Mouse (Mus musculus) brain, embryonic 14.5 days (tissue): ENCODE measurements around the gene Nsun2. TPM values are rescaled to one million over a fixed set of nuclear protein-coding genes. Genes with fewer than 3 reads are reported as not detected.
A peak's percentile ranks its signal among the peaks of the same experiment; 100 is the strongest.
"Not testable (repeated sequence)": the region's sequence is repeated elsewhere in the genome, so short reads cannot be mapped to it uniquely, and the experiment has no call there.

Experiments used
- DNase-seq: peaks from one replicate; pipeline ENCODE4 v3.0.0-alpha.2; 2011; ENCODE audit warnings: low read depth
- CTCF ChIP-seq: fragments of 200-500 bp; IDR thresholded peaks from 2 replicates; pipeline ENCODE4 v1.5.1; 2012; ENCODE audit warnings: inconsistent platforms, mild to moderate bottlenecking, moderate library complexity, borderline replicate concordance; ENCODE audit not compliant: insufficient read depth, insufficient read length; ENCODE audit errors: extremely low read depth
- POLR2A ChIP-seq: fragments of 200-500 bp; IDR thresholded peaks from 2 replicates; pipeline ENCODE4 v1.6.1; 2012; ENCODE audit warnings: mild to moderate bottlenecking, inconsistent platforms, borderline replicate concordance; ENCODE audit not compliant: poor library complexity, insufficient read depth, insufficient read length, severe bottlenecking; ENCODE audit errors: extremely low read depth
- polyA plus RNA-seq: library from polyadenylated mRNA; depleted of rRNA; stranded (reverse); fragments of >200 nt; gene quantifications from 2 replicates; pipeline ENCODE4 v1.2.3, GENCODE M21; 2012

The Nsun2 gene
- polyA plus RNA-seq, 1 experiment: 79.8 TPM

DNA sequence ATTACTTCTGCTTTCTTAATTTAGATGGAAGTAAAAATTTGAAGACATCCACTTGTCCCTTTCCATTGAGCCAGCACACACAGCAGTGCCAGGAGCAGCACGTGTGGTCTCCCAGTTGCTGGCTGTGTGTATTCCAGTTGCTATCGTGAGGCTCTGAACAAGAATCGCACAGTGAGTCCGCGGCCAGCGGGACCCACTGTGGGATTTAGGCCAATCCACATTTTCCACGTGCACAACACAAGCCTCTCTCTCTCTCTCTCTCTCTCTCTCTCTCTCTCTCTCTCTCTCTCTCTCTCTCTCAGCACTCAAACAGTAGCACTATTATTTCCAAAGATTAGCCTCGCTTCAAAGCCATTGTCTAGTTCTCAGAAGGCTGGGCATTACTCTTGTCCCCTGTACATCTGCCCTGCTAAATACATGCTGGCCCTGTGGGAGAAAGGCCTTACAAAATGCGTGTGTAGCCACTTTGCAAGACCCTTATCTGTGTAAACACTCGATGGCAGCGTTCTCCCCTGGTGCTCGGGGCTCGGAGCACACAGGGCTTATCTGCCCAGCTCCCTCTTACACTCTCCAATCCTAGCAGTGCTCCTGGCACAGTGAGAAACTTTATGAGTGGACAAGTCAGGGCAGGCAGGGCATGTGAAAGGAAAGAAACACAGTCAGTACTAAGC lies 25.9 kb downstream of the Nsun2 start:
- peak; percentile 65 for DNase-seq
- TF ChIP-seq POLR2A: no peak
- no peak for TF ChIP-seq CTCF

DNA sequence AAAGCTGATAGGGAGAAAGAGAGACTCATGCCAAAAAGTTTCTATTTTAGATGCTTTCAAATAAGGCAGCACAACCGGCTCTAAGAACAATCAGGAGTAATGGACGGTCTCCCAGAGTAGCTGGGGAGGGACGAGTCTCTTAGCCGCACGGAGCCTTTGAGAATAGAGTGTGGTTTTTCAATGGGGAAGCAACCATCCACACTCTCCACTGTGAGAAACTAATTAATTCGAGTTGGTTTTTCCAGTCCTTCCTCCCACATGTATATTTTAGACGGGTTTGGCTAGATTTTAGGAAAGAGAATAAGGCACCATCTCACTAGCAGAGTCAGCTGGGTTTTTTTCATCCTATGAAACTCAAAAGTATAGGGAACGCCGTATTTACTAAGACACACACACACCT lies 28.5 kb downstream of the Nsun2 start:
- TF ChIP-seq CTCF (no peak), POLR2A (no peak)
- DNase-seq: no peak

DNA sequence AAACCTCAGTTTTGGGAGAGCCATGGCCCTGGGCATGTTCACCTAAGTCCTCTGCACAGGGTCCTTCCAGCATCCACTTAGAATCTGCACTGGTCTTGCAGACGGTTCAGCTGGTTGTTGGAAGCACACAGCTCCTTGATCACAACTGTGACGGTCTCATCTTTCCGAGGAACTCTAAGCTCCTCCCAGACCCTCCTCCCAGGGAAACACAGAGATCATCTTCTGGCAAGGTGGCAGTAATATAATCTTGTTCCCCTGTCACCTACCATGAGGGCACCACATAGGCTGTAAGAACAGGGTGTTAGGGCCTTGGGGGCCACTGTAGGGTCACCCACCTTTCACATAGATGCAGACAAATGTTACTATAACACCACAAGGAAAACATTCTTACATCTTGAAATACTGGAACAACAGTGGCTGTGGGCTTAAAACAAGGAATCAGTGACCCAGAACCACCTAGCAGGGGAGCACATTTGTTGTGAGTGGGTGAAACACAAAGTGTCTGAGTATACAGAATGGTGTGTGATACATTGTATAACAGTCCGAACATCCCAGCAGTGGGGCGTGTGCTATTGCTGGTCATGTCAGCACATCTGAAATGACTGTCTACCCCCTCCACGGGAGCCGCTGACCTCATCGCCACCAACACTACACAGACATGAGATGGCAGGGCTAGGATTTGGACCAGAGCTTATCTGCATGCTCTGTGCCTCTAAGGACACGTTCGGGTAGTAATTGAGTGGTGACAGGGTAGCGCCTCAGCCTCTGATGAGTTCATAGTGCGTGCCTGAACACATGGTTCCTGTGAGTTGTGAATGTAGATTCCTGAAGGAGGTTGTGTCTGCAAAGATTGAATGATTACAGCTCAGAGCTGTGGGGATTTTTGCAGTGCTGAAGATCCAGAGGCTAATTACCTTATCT lies 29.4 kb downstream of the Nsun2 start:
- DNase-seq: no peak
- TF ChIP-seq CTCF: no peak
- no peak for TF ChIP-seq POLR2A

DNA sequence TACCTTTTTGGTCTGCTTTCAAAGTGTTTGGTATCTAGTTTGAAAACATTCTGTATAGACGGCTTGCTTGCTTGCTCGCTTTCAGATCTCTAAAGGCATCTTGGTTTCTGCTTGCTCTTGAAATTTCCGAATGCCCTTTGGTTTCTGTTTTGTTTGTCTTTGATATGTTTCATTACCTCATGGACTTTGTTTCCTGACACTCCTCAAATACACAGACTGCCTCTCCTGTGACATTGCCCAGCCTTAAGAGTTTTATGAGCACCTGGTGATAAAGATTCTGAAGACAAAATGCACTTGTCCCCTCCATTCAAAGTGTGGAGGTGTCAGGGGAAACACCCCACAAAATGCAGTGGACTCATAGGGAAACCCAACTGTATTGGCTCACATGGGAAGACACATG lies 30.4 kb downstream of the Nsun2 start:
- TF ChIP-seq CTCF (no peak), POLR2A (no peak)

DNA sequence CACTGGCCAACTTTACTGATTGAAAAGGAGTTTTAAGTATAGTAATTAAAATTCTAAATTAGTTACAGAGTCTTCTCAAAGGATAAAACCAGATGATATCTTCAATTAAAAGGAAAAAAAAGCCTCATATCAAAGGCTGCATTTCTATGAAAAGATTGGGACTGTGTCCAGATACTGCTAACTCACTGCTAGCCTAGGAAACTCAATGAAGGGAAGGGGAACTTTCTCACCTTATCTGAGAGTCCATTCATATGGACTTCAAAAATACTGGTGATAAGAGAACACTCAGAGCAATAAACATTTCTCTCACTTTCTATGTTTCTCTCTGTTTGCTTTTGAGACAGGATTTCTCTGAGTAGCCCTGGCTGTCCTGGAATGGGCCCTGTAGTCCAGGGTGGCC lies 31.0 kb downstream of the Nsun2 start:
- no peak for DNase-seq
- TF ChIP-seq POLR2A (no peak), CTCF (no peak)

More for the DNA sequence above, 30.4 kb downstream of the Nsun2 start:
- no peak for DNase-seq

DNA sequence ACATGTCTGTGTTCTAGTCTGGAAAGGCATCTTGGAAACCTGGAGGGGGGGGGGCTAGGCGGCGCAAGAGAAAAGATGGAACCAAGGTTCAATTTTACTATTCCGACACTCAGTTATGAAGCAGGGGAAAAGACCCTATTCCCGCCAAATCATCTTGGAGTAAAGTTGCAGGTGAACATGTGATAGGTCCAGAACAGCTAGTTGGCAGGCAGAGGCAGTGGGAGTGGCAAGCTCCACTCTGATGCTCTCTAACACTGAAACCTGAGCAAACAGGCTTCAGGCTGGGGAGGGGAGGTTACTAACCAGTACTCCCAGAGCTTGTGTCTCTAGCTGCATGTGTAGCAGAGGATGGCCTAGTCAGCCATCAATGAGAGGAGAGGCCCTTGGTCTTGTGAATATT lies 31.9 kb downstream of the Nsun2 start:
- DNase-seq: not testable (repeated sequence)

DNA sequence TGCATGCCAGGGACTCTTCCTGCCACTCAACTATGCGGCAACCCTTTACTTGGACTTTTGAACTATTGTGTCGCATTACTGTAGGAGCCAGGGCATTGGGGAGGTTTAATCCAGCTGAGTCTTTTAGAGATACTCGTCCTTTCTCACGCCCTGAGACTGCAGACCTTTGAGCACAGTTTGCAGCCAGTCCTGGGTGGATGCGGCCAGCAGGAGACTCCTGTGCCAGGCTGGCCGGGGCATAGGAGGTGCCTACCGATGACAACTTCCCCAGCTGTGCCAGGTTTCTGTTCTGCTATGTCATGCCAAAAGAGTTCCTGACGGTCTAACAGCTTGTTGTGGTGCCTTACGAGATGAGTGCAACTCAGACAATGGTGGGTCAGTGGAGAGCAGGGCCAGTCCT lies 35.7 kb downstream of the Nsun2 start:
- DNase-seq: no peak
- TF ChIP-seq POLR2A (no peak), CTCF (no peak)

DNA sequence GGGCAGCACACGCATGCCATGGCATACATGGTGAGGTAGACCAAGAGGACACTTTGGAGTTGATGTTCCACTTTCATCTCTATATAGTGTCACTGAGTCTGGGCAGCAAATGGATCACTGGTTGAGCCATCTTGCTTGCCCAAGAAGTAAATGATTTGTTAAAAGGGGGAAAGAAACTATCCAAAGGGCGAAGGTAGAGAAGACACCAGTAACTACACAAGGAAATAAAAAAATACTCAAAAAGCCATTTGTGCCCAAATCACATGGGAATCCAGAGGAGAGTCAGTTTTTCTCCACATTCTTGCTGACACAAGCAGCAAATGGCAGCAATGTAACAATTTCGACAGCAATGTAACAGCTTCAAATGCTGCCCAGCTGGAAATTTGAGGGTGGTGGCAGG lies 39.0 kb downstream of the Nsun2 start:
- TF ChIP-seq POLR2A: no peak
- no peak for TF ChIP-seq CTCF
- no peak for DNase-seq

DNA sequence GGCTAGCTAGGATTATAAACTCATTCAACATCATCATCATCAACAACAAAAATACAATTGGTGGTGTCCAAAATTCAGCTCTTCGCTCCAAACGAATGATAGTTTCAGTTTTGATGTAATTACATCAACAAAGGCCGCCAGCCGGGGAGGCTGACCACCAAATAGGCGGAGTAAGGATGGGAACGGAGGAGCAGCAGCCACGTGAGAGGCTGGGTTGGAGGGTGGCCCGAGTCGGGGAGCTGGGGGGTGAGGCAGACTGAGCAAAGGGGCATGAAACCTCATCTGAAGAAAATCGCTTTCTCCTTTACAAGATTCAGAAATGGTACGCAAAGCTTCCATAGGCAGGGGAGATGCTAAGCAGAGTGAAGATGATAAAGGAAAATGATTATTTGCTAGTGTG lies 43.1 kb downstream of the Nsun2 start:
- no peak for DNase-seq

DNA sequence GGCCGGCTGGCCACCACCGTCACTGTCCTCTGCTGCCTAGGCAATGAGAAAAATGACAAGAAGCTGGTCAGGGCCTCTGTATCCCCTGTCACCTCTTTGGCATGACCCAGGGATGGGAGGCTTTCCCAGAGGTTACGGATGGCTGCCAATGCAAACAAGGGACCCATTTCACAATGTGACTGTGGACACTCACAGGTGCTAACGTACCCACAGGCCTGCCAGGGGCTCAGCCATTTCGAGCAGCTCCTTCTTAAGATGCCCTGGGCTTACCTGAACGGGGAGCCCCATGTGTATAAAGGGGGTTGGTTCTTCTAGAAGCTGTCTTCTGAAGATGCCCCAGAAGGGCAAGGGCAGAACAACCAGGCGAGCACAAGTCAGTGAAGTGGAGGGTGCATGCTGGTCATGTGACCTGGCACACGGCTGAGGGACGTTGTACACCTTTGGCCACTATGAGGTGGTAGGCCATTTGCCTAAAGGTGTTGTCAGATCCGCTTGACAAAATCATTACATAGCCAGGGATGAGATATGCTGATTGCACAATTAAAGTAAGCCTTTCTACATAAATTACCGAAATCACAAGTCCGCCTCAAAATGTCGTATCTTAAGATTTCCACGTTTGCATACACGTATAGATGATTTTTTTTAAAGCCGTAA lies 43.8 kb downstream of the Nsun2 start:
- TF ChIP-seq POLR2A: no peak
- TF ChIP-seq CTCF: no peak
- DNase-seq: no peak

More for the DNA sequence above, 43.1 kb downstream of the Nsun2 start:
- TF ChIP-seq POLR2A: no peak
- TF ChIP-seq CTCF: no peak

DNA sequence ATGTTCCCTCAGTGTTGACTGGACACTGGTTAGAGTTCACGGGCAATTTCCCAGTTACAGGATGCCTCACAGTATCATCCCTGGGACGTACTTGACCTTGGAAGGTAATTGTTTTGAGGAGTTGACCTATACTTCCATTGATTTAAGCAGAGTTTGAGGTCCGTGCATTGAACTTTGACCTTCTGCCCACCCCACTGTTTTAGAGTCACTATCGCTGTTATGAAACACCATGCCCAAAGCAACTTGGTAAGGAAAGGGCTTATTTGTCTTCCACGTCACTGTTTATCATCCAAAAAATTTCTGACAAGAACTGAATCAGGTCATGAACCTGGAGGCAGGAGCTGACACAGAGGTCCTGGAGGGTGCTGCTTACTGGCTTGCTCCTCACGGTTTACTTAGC lies 48.9 kb downstream of the Nsun2 start:
- TF ChIP-seq POLR2A (no peak), CTCF (no peak)
- no peak for DNase-seq

DNA sequence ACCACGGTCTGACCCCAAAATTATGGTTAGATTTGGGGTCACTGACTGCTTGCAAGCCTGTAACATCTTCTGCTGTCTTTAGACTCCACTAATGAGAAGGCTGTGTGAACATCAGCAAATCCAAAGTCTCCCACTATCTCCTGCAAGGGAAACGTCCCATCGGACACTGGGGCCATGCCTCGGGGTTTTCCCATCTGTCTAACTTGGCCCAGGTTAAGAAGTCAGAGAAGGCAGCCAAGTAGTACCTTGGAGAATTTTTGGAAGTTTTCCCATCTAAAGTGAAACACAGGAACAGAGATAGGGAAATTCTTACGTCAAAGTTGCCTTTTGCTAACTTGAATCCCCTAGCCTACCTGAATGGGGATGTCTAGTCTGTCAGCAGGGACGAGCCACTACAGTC lies 50.0 kb downstream of the Nsun2 start:
- DNase-seq: no peak
- TF ChIP-seq CTCF: no peak
- TF ChIP-seq POLR2A: no peak

DNA sequence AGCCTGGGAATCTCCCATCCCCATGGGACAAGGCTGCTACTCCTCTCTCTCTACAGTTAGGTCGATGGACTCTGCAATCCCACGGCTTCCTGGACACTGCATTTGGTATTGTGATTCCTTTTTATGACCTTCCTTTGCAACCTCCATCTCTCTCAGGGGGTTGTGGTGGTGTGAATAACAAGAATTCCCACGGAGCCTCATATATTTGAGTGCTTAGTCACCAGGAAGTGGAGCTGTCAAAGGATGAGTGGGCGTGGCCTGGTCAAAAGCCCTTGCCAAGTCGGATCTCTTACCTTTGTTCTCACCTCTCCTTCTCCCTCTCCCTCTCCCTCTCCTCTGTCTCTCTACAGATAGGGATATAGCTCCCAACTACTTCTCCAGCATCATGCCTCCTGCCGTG lies 52.3 kb downstream of the Nsun2 start:
- TF ChIP-seq CTCF (no peak), POLR2A (no peak)
- DNase-seq: no peak
